Mouse (Mus musculus) macrophage (primary cell): Measurements from ENCODE around the gene Tmprss4. TPM values are rescaled to one million over a fixed set of nuclear protein-coding genes. Genes with fewer than 3 reads are reported as not detected.

ENCODE experiments used
- H3K27ac ChIP-seq: fragments of 350-480 bp; formaldehyde crosslinking; 2 replicates; pipeline ENCODE4 v1.9.0; 2021
- H3K36me3 ChIP-seq: fragments of 350-480 bp; formaldehyde crosslinking; 2 replicates; pipeline ENCODE4 v1.9.0; 2021; ENCODE audit errors: inconsistent target
- H3K4me3 ChIP-seq: fragments of 350-480 bp; formaldehyde crosslinking; 2 replicates; pipeline ENCODE4 v1.9.0; 2021; ENCODE audit errors: inconsistent target
- H3K79me2 ChIP-seq: fragments of 350-480 bp; formaldehyde crosslinking; 2 replicates; pipeline ENCODE4 v1.9.0; 2021; ENCODE audit errors: inconsistent target
- WGBS: methylation state at CpG from one replicate; pipeline ENCODE4 v1.1.7; 2026; ENCODE audit warnings: inconsistent platforms; ENCODE audit not compliant: missing documents; 5-methylcytosine and 5-hydroxymethylcytosine counted together
- polyA plus RNA-seq: library from polyadenylated mRNA; stranded (reverse); fragments of 250-400 nt; gene quantifications from 3 replicates; pipeline ENCODE4 v1.2.4, GENCODE M21; 2018; ENCODE audit warnings: inconsistent platforms

The Tmprss4 gene
- polyA plus RNA-seq, 1 experiment from 2014 or later = 2.1 TPM

DNA sequence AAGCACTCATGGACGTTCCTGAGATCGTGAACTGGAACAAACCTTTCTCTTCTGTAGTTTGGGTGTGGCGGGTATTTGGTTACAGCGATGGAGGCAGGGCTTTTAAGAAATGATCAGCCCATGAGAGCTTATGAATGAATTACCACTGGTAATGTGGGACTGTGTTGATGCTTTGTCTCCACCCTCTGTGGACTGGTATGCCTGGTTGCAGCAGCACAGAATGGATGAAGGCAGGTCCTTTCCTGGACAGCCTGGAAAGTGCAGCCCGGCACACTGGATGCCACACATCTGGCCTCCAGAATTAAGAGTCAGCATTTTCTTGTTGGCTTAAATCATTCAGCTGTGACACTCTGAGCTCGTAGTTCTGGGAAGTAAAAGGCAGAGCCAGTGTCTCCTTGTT lies 8.1 kb upstream of the Tmprss4 start:
- WGBS = 92% methylated on average over 6 of the region's 6 CpGs
- Histone ChIP-seq H3K79me2 (no peaks in the 10 kb centered on the region), H3K27ac (no peak overlapping the region), H3K4me3 (no peak overlapping the region), H3K36me3 (no peaks in the 10 kb centered on the region)

DNA sequence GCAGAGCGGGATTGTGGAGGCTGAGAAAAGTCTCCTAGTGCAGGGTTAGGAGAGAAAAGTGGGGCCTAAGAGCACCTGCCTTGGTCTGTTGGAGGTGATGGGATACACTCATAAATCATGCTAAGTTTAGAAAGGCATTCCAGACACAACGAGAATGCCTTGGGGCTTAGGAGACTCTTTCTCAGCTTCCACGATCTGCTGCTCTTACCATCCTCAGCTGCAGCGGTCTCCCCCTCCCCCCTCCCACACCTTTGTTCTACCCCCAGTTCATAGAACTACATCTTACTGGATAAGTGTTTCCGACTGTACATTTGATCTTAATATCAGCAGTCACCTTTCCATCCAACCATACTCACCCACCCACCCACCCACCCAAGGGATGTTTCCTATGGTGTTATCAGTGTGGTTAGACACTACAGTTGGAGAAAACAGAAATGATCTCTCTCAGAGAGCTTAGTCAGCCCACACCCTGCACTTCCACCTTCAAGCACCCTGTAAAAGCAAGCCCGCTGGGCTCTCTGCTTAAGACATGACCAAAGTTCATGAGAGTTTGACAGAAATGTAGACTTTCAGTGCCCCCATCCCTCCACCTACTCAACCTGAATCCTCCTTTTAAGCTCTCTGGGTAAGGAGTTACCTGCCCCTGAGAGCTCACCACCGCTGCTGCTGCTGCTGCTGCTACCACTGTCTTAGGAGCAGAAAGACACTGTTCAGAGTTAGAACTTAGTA lies 3.3 kb upstream of the Tmprss4 start:
- Histone ChIP-seq H3K27ac (no peak overlapping the region), H3K36me3 (no peaks in the 10 kb centered on the region), H3K79me2 (no peaks in the 10 kb centered on the region), H3K4me3 (no peak overlapping the region)
- WGBS = 89% methylated on average over 6 of the region's 7 CpGs

DNA sequence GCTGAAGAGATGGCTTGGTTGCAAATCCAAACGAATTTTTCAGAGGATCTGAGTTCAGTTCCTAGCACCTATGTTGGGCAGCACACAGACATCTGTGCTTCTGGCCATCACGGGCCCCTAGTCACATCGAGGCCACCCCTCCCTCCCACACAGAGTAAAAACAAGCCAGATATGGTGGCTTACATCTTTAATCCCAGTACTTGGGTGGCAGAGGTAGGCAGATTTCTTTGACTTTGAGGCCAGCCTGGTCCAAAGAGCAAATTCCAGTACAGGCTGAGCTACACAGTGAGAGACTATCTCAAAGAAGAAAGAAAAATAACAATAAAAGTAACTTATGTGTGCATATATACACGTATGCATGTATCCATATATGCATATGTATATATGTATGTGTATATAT lies 2.2 kb upstream of the Tmprss4 start:
- no peak overlapping the region for H3K4me3 ChIP-seq
- 84% methylated on average over 4 of the region's 4 CpGs for WGBS

DNA sequence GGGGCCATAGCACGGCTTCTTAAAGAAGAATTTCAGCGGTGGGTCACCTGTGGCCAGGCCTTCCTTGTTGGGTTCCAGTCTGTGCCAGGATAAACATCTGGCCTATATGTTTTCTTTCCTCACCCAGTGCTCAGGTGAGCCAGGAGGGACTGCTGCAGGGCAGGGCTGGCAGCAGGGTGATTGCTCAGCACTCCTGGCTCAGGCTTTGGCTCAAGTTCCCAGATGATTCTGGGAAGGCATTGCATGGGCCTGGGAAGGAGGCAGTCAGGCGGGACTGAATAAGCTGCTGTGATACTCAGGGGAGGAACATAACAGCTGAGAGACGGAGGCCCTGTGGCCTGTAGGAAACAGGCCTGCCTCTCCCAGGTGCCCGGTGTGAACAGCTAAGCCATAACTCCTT lies 1.3 kb upstream of the Tmprss4 start:
- Histone ChIP-seq H3K79me2 (no peaks in the 10 kb centered on the region), H3K27ac (no peak overlapping the region), H3K4me3 (no peak overlapping the region), H3K36me3 (no peaks in the 10 kb centered on the region)
- 77% methylated on average over 5 of the region's 5 CpGs for WGBS

More for the DNA sequence above, 2.2 kb upstream of the Tmprss4 start:
- H3K36me3 ChIP-seq = no peaks in the 10 kb centered on the region
- no peaks in the 10 kb centered on the region for H3K79me2 ChIP-seq
- H3K27ac ChIP-seq = no peak overlapping the region

DNA sequence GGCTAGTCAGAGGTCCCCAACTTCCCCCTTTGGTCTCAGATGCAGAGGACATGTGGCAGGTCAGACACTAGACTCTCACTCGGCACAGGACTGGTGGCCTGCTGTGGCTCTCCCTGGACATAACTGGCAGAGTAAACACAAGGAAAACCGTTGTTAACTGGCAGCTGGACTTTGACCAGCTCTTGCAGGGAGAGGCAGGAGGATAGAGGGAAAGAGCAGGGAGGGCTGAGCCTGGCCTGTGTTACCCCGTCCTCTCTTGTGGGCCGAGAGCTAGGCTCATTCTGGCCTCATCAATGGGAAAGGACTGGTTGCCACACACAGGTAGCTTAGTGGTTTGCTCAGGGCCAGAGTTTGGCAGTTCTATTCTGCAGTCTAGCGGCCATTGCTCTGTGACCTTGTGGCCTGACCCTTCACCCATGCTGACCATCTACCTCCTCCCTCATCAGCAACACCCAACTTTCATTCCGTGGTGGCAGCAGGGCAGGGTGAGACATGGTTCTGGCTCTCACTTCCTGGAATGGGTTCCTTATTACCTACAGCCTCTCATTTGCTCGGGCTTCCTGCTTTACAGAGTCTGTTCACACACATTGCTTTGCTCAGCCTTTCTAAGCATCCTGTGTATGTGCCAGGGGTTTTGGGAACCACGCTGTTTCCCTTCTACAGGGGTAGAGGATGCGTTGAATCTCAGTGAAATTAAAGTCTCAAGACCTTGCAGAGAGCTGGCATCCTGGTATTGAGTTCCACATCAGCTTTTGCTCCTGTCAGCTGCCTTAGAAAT lies 1.7 kb downstream of the Tmprss4 start:
- H3K4me3 ChIP-seq = no peak overlapping the region
- no peaks in the 10 kb centered on the region for H3K79me2 ChIP-seq
- no peak overlapping the region for H3K27ac ChIP-seq
- no peaks in the 10 kb centered on the region for H3K36me3 ChIP-seq
- 49% methylated on average over 9 of the region's 9 CpGs for WGBS

DNA sequence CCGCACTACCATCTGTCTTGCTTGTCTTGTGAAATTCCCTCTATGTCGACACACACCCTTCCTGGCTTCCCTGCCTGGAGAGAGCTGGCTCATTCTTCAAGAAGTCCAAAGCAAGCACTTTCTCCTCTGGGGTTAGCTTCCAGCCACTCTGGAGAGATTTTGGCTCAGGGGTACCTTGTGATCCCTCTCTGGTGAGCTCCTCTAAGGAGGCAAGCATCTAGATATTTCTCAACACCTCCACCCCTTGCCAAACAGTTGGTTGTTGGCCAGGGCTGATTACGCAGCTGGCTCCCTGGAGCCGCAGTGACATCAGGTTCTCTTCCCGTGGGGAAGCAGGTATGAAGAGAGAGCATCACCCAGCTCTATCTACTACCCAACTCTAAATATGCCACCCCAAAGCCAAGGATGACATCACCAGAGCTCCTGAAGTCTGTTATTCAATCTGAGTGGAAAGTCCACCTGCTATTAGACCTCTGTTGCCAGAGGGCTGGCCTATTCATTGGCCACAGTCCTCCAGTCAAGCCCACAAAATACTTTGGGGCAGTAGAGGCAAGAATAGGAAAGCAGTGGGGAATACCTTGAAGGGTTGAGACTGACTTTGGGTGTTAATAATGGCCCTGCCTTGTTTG lies 2.5 kb downstream of the Tmprss4 start:
- Histone ChIP-seq H3K4me3 (no peak overlapping the region), H3K27ac (no peak overlapping the region), H3K79me2 (no peaks in the 10 kb centered on the region), H3K36me3 (no peaks in the 10 kb centered on the region)
- 50% methylated on average over 5 of the region's 5 CpGs for WGBS

DNA sequence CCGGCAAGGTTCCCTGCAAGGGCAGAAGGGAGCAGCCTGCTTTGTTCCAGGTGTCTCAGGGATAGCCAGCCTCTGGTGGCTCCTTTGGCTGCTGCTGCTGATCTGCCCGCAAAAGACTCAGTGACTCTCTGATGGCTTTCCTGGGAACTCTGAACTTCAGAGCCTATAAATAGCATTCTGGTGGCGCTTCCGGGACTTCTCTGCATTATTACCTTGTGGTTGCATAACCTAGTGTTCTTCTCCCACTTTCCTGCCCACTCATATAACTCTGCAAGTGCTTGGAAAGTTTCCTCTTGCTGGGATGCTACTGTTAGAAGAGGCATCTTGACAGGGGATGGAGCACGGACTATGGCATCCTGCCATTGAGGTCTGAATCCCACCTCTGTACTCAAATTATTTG lies 6.3 kb downstream of the Tmprss4 start:
- H3K79me2 ChIP-seq = no peaks in the 10 kb centered on the region
- H3K4me3 ChIP-seq = no peak overlapping the region
- no peaks in the 10 kb centered on the region for H3K36me3 ChIP-seq
- WGBS = 83% methylated on average over 5 of the region's 5 CpGs
- no peak overlapping the region for H3K27ac ChIP-seq

DNA sequence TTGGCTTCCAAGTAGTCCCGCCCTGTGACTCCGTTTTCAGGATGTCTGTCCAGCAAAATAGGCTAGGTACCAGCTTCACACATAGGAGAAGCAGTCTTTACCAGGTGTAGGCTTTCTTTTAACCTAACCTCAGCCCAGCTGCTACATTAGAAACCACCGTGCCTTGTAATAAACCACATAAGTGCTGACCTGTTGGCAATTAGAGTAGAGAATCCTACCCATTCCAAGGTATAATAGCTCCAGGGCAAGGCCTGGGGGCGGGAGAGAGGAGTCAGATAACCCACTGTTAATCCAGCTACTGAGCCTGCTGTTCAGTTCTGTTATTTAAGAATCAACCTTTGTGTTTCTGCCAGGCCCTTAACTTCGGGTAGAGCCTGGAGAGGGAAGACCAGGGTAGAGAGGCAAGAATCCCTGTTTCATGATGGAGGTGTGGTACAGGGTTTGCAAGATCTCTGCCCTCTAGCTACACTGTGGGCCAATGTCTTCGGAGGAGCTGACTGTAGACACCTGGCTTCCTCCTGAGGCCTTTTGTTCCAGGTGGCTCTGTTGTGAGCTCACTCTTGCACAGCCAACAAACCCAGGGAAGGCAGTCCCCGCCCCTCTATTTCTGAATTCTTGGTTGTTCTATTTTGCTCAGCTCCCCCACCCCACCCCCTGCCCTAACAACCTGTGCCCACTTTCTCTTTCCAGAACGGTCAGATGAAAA lies 7.6 kb downstream of the Tmprss4 start:
- no peaks in the 10 kb centered on the region for H3K79me2 ChIP-seq
- 92% methylated on average over 7 of the region's 8 CpGs for WGBS
- no peak overlapping the region for H3K4me3 ChIP-seq
- H3K36me3 ChIP-seq = no peaks in the 10 kb centered on the region
- no peak overlapping the region for H3K27ac ChIP-seq

DNA sequence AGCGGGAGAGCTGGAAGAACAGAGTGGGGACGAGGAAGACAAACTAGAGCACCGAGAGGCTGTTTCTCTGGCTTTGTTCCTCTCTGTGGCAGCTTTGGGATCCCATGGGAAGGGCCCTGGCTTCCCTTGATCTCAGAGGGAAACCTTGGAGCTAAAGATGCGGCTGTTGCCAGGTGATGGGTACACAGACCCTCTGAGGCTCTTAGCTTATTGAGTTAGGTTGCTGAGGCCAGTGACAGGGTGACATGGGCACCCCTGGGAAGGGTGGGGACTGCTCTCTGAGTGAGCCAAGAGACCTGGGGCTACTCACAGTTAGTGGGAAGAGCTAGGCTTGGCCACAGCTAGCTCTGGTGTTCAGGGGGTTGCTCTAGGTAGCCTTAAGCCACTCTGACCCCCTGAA lies 8.4 kb downstream of the Tmprss4 start:
- Histone ChIP-seq H3K79me2 (no peaks in the 10 kb centered on the region), H3K36me3 (no peaks in the 10 kb centered on the region), H3K4me3 (no peak overlapping the region), H3K27ac (no peak overlapping the region)
- 96% methylated on average over 4 of the region's 4 CpGs for WGBS

DNA sequence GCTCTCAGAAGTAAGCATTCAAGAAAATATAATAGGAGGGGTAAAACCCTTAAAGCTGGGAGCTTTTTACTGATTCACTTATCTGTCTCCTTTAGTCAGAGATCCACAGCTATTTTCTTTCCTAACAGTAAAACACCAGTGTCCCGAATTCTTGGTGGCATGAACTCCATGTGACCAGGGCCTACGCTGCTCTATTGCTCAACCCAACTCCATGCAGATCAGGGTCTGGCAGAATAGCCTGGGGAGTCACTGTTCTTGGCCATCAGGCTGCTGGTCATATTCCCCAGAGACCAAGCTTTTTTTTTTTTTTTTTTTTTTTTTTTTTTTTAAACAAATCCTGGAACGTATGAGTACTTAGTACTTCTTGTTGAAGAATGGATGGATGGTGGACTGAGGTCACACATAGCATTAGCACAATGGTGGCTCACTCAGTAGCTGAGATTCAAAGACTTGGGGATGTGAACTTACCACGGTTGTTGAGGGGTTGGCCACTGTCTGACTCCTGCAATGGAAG lies 14.2 kb downstream of the Tmprss4 start:
- no peaks in the 10 kb centered on the region for H3K79me2 ChIP-seq
- H3K27ac ChIP-seq = no peak overlapping the region
- no peak overlapping the region for H3K4me3 ChIP-seq
- WGBS = 73% methylated on average over 4 of the region's 4 CpGs
- no peaks in the 10 kb centered on the region for H3K36me3 ChIP-seq

DNA sequence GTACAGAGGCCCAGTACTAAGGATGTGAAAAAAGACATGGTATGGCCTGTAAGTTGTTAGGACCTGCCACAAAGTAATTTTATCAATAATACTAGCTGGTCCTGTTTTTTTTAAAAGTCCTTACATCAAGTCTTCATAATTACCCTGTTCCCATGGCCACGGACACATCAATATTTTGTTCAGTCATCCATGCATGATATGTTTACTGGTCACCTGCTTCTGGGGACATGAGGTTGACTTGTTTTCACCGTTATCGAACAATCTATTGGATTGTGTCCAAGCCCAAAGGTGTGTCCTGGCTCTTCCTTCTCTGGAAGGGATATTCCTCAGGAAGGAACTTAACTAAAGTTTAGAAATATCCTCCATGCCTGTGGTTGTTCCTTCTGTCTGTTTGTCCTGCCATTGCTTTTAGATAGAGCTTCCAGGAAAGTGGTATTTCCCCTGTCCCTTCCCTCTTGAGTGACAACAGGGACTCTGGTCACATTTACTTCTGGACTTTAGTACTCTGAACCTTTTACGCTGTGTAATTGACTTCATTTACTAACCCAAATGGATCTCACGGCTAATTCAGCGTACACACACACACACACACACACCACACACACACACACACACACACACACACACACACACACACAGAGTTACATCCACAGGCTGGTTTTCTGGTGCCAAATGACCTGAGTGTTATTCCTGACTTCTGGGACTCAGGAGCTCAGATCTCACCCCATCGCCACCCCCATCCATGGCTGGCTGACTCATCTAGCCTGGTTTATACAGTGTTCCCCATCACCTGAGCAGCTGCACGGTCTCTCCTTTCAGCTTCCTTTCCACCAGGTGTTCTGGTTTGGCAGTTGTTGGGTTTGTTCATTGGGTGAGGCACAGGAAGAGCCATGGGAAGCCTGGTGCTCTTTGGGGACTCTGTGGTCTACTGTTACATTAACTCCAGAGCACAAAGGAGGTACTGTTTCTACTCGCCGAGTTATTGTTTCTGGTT lies 15.0 kb downstream of the Tmprss4 start:
- no peak overlapping the region for H3K27ac ChIP-seq
- no peaks in the 10 kb centered on the region for H3K79me2 ChIP-seq
- no peaks in the 10 kb centered on the region for H3K36me3 ChIP-seq
- WGBS = 67% methylated on average over 10 of the region's 10 CpGs
- H3K4me3 ChIP-seq = no peak overlapping the region

DNA sequence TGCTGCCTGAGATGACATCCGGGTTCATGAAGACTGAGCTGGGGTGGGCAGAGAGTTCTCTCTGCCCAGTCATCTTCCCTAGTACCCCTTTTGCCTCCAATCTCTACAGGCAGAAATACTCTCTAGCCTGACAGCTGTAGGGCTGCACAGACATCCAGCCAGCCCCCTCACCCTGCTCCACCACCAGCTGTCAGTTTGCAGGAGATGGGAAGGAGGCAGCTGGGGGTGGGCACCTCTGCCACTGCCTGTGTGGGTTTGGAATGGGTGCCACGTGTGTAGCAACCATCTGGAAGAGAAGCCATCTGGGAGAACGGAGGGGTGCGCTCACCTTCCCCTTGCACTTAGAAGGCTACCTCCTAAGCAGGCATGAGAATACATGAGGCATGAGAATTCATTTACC lies 18.6 kb downstream of the Tmprss4 start:
- Histone ChIP-seq H3K36me3 (no peaks in the 10 kb centered on the region), H3K79me2 (no peaks in the 10 kb centered on the region), H3K27ac (no peak overlapping the region), H3K4me3 (no peak overlapping the region)
- 57% methylated on average over 4 of the region's 4 CpGs for WGBS

DNA sequence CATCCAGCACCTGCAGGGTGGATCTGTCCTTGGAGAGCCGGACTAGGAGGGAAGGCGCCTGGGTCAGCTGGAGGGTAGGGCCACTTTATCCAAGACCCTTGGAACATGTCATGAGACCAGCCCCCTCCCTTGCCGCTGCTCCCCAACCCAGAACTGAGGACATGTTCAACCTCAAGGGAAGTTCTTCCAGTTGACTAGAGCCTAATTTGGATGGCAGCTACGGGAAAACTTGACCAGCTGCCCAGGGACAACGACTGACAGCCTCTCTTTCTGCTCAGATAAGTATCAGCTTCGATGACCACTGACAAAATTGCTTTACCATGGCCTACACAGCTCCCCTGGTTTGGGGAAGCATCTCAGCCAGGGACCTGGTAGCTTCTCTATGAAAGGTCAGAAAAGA lies 20.6 kb downstream of the Tmprss4 start:
- Histone ChIP-seq H3K27ac (no peak overlapping the region), H3K79me2 (no peaks in the 10 kb centered on the region), H3K4me3 (no peak overlapping the region), H3K36me3 (no peaks in the 10 kb centered on the region)
- WGBS = 86% methylated on average over 6 of the region's 6 CpGs
